Mouse (Mus musculus): Measurements from ENCODE around the gene Skp1a. TPM values are rescaled to one million over a fixed set of nuclear protein-coding genes. Genes with fewer than 3 reads are reported as not detected.
A peak's percentile ranks its signal among the peaks of the same experiment; 100 is the strongest.

The Skp1a gene
- polyA plus RNA-seq, 1 experiment from 2014 or later = 391 TPM

DNA sequence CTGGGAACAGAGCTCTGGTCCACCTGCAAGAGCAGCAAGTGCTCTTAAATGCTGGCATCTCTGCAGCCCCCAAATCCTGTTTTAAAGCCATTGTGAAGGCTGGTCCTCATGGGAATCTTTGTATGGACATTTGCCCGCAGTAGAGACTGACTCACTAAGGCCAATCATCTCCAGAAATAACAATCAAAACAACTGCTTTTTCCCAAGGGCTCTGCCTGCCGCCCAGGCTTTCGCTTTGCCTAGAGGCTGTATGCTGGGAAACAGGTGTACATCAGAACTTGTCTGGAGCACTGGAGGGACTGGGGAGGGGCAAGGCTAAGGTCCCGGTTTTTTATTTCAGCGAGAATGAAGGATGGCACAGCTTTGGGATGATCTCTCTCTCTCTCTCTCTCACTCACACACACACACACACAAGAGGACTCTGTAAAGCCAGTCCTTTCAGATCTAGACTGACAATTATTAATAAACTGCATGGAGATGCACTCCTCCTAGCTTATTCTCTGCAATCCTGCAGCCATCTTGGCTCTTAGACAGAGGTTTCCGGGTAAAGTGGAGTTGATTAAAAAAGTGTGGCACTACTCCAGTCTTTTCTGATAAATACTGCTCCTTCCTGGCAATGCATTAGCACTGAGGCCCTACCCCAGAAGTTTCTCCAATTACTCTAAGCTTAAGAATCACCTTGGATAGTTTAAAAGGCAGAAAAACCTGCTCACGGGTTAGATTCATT, 2.9 kb upstream of the Skp1a start:
- H3K4me2 ChIP-seq = no peak overlapping the region
- no peak overlapping the region for H3K4me3 ChIP-seq
- H3K9me3 ChIP-seq (replicated peaks) = no peaks in the 10 kb centered on the region
- peaks cover 23% of the 10 kb centered on the region for H3K4me1 ChIP-seq
- WGBS (ENCODE audit: insufficient replicate concordance) = 78% methylated on average over 7 of the region's 7 CpGs
- no peak for ATAC-seq
- H3K27ac ChIP-seq = no peak overlapping the region
- no peaks in the 10 kb centered on the region for H3K36me3 ChIP-seq
- peaks cover 13% of the 10 kb centered on the region for H3K27me3 ChIP-seq (replicated peaks)
- no peak overlapping the region for H3K9ac ChIP-seq

DNA sequence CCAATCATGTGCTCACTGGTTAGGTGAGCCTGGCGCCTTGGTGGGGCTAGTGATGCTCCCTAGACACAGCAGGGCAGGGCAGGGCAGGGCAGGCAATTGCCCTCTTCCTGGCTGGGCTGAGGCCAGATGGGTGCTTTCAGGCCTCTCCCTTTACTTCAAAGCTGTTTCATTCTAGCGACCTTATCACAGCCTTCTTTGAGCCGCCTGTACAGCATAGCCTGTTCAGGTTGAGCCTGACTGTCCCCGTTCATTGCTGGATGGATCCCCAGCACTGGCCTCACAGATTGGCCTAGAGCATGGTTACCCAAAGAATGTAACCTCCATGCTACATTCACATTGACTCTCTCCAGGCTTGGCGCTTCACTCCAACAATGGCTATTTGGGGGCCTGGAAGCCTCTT, 1.1 kb upstream of the Skp1a start:
- 54% methylated on average over 5 of the region's 5 CpGs for WGBS (ENCODE audit: insufficient replicate concordance)
- Histone ChIP-seq H3K4me3 (peak overlapping the region; percentile 97), H3K36me3 (peaks cover 5% of the 10 kb centered on the region), H3K9ac (peak overlapping the region; percentile 99), H3K4me1 (peaks cover 31% of the 10 kb centered on the region), H3K4me2 (peak overlapping the region; percentile 80), H3K9me3 (replicated peaks) (no peaks in the 10 kb centered on the region), H3K27me3 (replicated peaks) (no peaks in the 10 kb centered on the region), H3K27ac (peak overlapping the region; percentile 94)
- ATAC-seq = no peak

DNA sequence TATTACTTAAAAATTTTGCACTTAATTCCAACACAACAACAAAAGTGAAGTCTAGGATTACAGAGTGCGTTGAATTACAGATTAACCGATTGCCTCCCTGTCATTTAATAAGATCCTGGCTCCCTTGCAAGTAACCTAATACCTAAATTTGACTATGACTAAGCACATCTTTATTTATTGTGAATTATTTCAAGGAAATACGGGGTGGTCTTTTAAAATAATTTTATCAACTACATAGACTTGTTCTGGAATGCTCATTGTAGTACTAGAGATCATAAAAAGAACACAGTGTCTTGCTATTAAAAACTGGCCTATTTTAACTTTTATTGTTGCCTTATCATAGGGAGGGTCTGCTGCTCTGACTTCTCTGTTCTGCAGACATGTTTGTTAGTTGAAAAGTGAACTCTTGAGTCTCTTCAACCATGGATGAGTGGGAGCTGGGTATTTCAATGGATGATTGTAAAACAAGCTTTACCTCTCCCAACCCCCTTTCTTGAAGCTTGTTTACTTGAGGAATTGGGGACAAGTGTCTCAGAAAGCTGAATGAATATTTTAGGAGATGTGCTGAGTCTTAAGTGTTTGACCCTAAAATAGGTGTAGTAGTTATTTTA, 1.4 kb downstream of the Skp1a start:
- H3K9ac ChIP-seq = peak overlapping the region; percentile 99
- H3K27me3 ChIP-seq (replicated peaks) = no peaks in the 10 kb centered on the region
- peak overlapping the region; percentile 80 for H3K4me2 ChIP-seq
- 23% methylated on average over 3 of the region's 3 CpGs for WGBS (ENCODE audit: insufficient replicate concordance)
- H3K4me3 ChIP-seq = peak overlapping the region; percentile 97
- H3K9me3 ChIP-seq (replicated peaks) = no peaks in the 10 kb centered on the region
- 0 out of 2 replicates have a peak overlapping the region, but pooled peaks have one; percentile 27 for H3K27ac ChIP-seq
- H3K4me1 ChIP-seq = peaks cover 33% of the 10 kb centered on the region
- peaks cover 29% of the 10 kb centered on the region for H3K36me3 ChIP-seq
- no peak for ATAC-seq

DNA sequence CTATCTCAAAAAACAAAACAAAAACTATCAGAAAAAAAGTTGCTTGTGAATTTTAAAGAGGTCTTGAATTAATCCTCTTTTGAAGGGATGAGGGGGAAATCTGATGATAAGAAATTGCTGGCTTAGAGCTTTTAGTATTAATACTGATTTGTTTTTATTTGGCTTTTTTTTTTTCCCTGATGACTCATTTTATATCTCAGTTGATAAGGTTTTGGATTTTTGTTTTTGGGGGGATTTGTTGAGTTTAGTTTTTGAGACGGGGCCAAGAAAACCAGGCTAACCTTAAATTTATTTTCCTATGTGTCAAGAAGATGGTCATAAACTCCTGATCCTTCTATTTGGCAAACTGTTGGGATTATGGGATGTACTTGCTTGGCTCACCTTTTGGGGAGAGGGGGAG, 2.1 kb downstream of the Skp1a start:
- no peaks in the 10 kb centered on the region for H3K27me3 ChIP-seq (replicated peaks)
- peak overlapping the region; percentile 80 for H3K4me2 ChIP-seq
- H3K9me3 ChIP-seq (replicated peaks) = no peaks in the 10 kb centered on the region
- peak overlapping the region; percentile 97 for H3K4me3 ChIP-seq
- no peak overlapping the region for H3K27ac ChIP-seq
- no peak for ATAC-seq
- H3K36me3 ChIP-seq = peaks cover 37% of the 10 kb centered on the region
- 81% methylated on average over 1 of the region's 1 CpGs for WGBS (ENCODE audit: insufficient replicate concordance)
- H3K9ac ChIP-seq = peak overlapping the region; percentile 99
- H3K4me1 ChIP-seq = peaks cover 33% of the 10 kb centered on the region

DNA sequence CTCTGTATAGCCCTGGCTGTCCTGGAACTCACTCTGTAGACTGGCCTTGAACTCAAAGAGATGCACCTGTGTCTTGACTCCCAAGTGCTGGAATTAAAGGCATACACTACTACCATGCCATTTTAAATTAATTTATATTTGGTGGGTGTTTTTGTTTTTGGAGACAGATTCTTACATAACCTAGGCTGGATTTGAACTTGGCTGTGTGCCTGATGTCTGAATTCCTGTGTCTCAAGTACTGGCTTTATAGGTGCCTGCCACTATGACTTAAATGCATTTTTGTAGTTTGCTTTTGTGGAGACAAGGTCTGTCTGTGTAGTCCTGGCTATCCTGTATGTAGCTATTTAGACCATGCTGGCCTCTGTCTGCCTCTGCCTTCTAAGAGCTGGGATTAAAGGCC, 2.7 kb downstream of the Skp1a start:
- Histone ChIP-seq H3K9ac (no peak overlapping the region), H3K4me3 (no peak overlapping the region), H3K4me1 (peaks cover 33% of the 10 kb centered on the region), H3K9me3 (replicated peaks) (no peaks in the 10 kb centered on the region), H3K27ac (no peak overlapping the region), H3K27me3 (replicated peaks) (no peaks in the 10 kb centered on the region), H3K4me2 (peak overlapping the region; percentile 80), H3K36me3 (peaks cover 43% of the 10 kb centered on the region)
- no peak for ATAC-seq

DNA sequence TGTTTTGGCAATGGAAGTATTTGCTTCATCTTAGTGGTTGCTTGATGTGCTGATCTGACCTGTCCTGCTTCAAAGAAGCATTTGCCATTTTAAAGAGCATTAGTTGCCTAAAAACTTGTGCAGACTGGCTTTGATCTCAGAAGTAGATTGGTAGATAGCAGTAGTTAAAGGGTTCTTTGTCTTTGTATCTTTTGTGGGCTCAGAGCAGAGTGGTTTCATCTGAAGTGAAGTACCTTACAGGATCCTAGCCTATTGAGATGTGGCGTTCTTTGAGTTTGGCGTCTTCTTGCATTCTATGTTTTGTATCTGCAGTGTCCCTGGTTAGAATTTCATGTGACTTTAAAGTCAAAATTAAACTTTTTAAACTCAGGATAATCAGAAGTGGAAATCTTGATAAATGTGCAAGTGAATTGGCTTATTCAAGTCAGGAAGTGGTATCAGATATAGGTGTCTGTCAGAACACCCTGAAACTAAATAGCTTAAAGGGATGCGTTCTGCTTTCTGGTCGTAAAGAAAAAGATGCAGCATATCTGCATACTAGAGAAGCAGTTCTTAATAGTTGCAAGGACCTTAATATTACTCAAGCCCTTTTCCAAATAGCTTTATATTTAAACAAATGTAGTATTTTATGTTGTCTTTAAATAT, 9.2 kb downstream of the Skp1a start:
- Histone ChIP-seq H3K4me3 (no peak overlapping the region), H3K9me3 (replicated peaks) (no peaks in the 10 kb centered on the region), H3K36me3 (peaks cover 92% of the 10 kb centered on the region), H3K4me2 (no peak overlapping the region), H3K27me3 (replicated peaks) (no peaks in the 10 kb centered on the region), H3K9ac (no peak overlapping the region), H3K4me1 (0 out of 2 replicates have a peak, but pooled peaks cover 2% of the 10 kb centered on the region), H3K27ac (no peak overlapping the region)
- ATAC-seq = no peak
- 84% methylated on average over 4 of the region's 4 CpGs for WGBS (ENCODE audit: insufficient replicate concordance)

DNA sequence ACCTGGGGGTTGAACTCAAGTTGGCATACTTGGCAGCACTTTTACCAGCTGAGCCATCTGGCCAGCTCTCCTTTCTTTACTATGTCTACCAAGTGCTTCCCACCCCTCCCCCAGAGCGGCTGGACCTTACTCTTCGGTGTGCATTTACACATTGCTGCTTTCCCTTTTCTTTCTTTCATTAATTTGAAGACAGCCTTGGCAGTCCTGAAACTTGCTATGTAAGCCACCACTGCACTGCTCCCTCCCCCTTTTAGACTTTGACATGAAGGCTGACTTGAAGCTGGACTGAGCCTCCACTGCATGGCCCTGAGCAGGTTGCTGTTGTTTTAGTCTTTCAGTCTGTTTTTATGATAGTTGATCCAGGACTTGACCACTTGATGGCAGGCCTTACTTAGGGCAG, 17.7 kb downstream of the Skp1a start:
- H3K4me2 ChIP-seq = no peak overlapping the region
- no peaks in the 10 kb centered on the region for H3K9me3 ChIP-seq (replicated peaks)
- ATAC-seq = no peak
- H3K27ac ChIP-seq = no peak overlapping the region
- no peak overlapping the region for H3K4me3 ChIP-seq
- H3K9ac ChIP-seq = no peak overlapping the region
- H3K4me1 ChIP-seq = no peaks in the 10 kb centered on the region
- WGBS (ENCODE audit: insufficient replicate concordance) = 78% methylated on average over 2 of the region's 2 CpGs
- no peaks in the 10 kb centered on the region for H3K27me3 ChIP-seq (replicated peaks)
- peaks cover 55% of the 10 kb centered on the region for H3K36me3 ChIP-seq

DNA sequence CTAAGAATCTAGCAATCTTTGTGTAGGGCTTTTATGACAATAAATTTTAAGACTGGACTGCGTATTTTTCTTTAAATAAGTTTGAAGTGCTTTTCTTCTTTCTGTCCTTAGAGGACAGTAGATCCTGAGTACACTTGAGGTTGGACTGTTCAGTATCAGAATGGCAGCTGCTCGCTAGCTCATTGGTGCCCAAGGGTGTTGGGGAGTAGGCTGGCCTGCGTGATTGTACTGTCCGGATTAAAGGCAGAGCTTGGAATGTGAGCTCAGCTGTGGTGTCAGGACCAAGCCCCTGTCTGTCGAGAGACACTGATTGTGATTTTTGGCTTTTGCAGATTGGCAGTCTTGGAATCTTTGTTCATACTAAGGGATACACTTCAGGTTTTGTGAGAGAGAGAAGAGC, 20.0 kb downstream of the Skp1a start:
- 76% methylated on average over 5 of the region's 5 CpGs for WGBS (ENCODE audit: insufficient replicate concordance)

DNA sequence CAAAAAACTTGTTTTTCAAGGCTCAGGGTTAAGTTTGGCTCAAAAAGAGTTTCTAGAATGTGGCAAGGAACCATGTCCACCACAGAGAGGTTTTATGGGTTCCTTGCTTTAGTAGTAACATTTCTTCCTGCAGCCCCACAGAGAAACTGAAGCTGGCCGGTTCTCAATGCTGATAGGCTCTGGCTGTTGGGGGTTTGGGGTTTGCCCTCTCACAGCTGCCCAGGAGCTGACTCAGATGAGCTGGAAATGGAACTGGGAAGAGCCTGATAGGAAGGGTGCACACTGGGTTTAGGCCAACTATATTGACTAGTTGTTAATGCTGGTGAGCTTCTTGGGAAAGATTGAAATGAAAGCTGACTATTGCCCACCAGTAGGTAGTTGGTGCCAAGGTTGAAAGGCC, 20.9 kb downstream of the Skp1a start:
- Histone ChIP-seq H3K4me1 (no peaks in the 10 kb centered on the region), H3K4me3 (no peak overlapping the region), H3K36me3 (peaks cover 26% of the 10 kb centered on the region), H3K27ac (no peak overlapping the region), H3K9ac (no peak overlapping the region), H3K9me3 (replicated peaks) (no peaks in the 10 kb centered on the region), H3K27me3 (replicated peaks) (no peaks in the 10 kb centered on the region), H3K4me2 (no peak overlapping the region)
- no peak for ATAC-seq
- WGBS (ENCODE audit: insufficient replicate concordance) = 55% methylated on average over 1 of the region's 1 CpGs

More for the DNA sequence above, 20.0 kb downstream of the Skp1a start:
- peaks cover 35% of the 10 kb centered on the region for H3K36me3 ChIP-seq
- no peak overlapping the region for H3K4me2 ChIP-seq
- ATAC-seq = no peak
- H3K4me1 ChIP-seq = no peaks in the 10 kb centered on the region
- H3K9me3 ChIP-seq (replicated peaks) = no peaks in the 10 kb centered on the region
- no peaks in the 10 kb centered on the region for H3K27me3 ChIP-seq (replicated peaks)
- no peak overlapping the region for H3K4me3 ChIP-seq
- no peak overlapping the region for H3K9ac ChIP-seq
- H3K27ac ChIP-seq = no peak overlapping the region

DNA sequence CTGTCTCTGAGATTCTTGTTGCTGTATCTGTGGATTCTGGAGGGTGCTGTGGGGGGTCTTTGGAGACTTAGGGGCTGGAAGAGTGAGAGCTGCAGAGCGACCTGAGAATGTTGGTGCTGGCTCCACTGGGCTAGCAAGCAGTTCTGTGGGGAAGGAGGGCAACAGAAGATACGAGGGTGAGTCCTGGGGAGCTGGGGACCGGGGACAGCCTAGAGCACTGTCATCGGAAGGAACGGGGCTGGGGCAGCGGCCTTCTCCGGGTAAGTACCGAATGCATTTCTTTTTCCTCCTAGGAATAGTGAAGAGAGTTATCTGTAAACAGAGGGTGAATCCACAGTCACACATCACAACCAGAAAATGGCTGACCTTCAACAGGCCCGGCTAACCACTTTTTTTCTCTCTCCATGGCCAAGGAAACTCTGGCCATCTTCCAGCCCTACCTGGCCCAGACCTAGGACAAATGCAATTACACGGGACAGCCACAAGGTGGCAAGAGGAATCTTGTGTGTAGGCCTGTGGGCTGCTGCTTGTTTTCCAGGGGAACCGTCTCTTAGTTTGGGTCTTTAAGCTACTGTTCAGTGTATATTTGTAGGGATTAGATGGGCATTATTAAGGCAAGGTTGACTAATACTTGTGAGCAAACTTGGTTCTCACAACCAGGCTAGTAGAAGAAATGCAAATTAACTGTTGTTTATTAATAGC, 22.0 kb downstream of the Skp1a start:
- Histone ChIP-seq H3K27me3 (replicated peaks) (no peaks in the 10 kb centered on the region), H3K9ac (no peak overlapping the region), H3K4me3 (no peak overlapping the region), H3K27ac (no peak overlapping the region), H3K4me1 (no peaks in the 10 kb centered on the region), H3K4me2 (no peak overlapping the region), H3K9me3 (replicated peaks) (no peaks in the 10 kb centered on the region), H3K36me3 (peaks cover 16% of the 10 kb centered on the region)
- ATAC-seq = no peak
- 63% methylated on average over 11 of the region's 11 CpGs for WGBS (ENCODE audit: insufficient replicate concordance)

DNA sequence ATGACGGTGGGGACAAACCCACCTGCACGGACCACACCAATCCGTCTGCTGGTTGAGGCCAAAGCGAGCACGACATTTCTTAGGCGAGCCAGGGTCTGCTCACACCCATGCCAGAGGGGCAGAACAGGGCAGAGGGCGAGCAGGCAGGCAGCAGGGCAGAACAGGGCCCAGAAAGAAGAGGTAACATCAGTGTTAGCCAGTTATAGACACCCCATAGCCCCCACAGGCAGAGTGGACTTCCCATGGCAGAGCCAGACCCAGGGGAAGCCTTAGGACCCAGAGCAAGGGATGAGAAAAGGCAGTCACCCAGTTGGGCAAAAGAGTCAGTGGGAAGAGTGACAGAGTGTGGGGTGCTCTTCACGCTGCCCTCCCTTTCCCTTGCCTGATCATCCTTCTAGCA, 23.3 kb downstream of the Skp1a start:
- H3K36me3 ChIP-seq = peaks cover 5% of the 10 kb centered on the region
- ATAC-seq = no peak
- no peak overlapping the region for H3K9ac ChIP-seq
- no peaks in the 10 kb centered on the region for H3K9me3 ChIP-seq (replicated peaks)
- H3K4me2 ChIP-seq = no peak overlapping the region
- no peak overlapping the region for H3K4me3 ChIP-seq
- WGBS (ENCODE audit: insufficient replicate concordance) = 72% methylated on average over 8 of the region's 8 CpGs
- H3K27ac ChIP-seq = no peak overlapping the region
- H3K27me3 ChIP-seq (replicated peaks) = no peaks in the 10 kb centered on the region
- no peaks in the 10 kb centered on the region for H3K4me1 ChIP-seq

DNA sequence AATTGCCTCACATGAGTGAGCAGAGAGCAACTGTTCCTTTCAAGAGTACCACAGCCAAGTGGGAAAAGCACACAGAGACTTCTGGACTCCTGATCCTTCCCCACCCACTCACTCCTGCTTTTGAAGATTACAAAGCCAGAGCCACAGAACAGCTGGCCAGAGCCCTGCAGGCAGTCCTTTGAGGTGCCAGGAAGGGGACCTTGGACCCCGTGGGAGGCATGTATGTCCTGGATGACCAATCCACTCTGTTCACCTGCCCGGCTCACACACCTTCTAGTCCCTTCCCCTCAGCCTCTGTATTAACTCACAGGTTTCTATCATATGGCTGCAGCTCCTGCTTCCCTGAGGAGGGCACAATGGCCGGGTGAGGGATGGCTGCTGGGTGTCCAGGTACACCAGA, 25.6 kb downstream of the Skp1a start:
- H3K4me3 ChIP-seq = no peak overlapping the region
- no peak overlapping the region for H3K9ac ChIP-seq
- H3K4me2 ChIP-seq = no peak overlapping the region
- no peaks in the 10 kb centered on the region for H3K4me1 ChIP-seq
- H3K27me3 ChIP-seq (replicated peaks) = no peaks in the 10 kb centered on the region
- no peak for ATAC-seq
- H3K36me3 ChIP-seq = peaks cover 3% of the 10 kb centered on the region; the same call in 1 of the 2 replicates
- no peak overlapping the region for H3K27ac ChIP-seq
- WGBS (ENCODE audit: insufficient replicate concordance) = 61% methylated on average over 3 of the region's 3 CpGs
- no peaks in the 10 kb centered on the region for H3K9me3 ChIP-seq (replicated peaks)
